Mouse (Mus musculus): ENCODE results near the gene Ncan.

Ncan gene

DNA sequence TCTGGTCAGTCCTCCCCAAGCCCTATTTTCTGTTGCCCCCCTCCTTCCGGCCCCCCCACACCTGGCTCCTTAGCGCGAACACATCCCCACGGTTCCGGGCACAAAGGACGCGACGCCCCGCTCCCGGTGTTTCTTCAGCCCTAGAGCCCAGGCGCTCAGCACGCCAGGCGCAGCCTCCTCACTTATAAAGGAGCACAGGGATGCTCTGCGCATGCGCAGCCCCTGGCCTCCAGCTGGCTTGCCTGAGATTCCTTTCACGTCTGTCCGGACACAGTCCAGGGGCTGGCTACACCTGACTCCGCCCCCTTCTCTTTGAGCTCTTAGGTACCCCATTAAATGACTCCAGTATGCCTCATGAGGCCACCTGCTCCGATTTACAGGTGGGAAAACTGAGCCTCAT, at the start of gene Ncan:
Gene Ncan (minus strand): TSS at position 207 of the 400 bp plus-strand sequence.
- DNase-seq (ENCODE audit: low spot score in 2 of 2): peak; percentile 92 to 93

DNA sequence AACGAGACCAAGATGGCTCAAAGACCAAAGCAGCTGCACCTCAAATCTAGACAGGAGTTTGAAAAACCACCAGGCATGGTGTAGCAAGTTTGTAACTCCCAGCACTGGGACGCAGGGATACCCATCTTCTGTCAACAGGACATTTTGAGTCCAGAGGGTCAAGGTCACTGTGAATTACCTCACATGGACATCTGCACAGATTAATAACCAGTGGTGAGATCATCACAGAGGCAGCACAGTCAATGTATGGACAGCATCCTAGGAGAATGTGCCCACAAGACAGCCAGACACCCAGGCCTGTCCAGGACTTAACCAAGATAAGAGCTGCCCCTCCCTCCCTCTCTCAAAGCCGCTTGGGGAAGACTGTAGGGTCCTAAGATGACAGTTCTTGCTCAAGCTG, 49.4 kb upstream of the Ncan start:
- no peak for DNase-seq (ENCODE audit: low spot score in 2 of 2)

DNA sequence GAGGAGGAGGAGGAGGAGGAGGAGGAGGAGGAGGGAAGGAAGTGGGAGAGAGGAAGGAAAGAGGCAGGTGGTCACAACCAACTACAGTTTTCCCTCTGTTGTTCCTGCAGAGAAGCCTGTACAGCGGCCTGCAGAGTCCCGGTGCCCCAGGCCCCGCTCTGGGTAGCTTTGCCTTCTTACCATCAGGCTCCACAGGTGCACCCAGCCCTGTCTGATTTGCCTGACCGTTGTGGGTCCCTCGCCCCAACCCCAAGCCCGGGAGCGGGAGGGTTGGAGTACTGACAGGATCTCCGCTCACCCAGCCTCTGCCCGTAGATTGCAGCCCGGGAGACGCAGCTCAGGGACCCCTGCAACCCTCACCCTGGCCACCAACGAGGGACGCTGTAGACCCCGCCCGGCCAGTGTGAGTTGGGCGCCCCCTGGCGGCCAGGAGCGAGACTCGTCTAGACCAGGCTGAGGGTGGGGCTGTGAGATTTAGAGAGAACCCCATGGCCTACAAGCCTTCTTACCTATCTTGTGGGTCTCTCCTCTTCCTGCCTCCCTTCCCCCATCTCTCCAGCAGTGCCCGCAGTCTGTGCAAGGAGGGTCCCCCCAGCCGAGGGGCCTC, 45.9 kb upstream of the Ncan start:
- peak; percentile 43 to 49 for DNase-seq (ENCODE audit: low spot score in 2 of 2)

DNA sequence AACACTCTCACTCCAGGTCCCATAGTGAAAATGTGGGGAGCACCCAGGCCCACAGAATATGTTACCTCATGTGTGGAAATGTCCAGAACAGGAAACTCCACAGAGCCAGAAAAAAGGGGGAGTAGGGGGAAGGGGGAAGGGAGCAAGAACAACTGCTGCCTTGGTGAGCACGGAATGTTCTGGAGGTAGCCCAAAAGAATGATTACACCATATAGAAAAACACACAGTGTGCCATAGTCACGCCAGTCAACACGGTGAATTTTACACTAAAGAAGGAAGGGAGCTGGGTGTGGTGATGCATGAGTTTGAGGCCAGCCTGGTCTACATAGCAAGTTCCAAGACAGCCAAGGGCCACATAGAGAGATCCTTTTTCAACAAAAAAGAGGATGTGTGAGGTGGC, 42.6 kb upstream of the Ncan start:
- DNase-seq (ENCODE audit: low spot score in 2 of 2): no peak

DNA sequence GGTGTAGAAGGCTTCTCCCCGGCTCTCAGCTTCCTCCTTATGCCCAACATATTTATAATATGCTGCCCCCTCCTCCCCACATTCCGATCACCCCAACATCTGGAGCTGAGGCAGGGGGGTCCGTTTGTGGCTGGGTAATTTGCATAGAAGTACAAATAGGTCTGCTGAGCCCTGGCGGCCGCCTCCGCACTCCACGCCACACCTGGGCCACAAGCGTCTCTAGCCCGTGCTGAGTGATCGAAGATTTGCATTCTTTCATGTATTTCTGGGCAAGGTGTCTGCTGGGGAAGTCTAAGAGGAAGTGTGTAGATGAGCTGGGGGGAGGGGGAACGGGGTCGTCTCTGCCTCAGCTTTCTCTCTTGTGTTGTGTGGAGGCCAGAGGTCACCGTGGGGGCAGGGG, 39.3 kb upstream of the Ncan start:
- no peak for DNase-seq (ENCODE audit: low spot score in 2 of 2)

DNA sequence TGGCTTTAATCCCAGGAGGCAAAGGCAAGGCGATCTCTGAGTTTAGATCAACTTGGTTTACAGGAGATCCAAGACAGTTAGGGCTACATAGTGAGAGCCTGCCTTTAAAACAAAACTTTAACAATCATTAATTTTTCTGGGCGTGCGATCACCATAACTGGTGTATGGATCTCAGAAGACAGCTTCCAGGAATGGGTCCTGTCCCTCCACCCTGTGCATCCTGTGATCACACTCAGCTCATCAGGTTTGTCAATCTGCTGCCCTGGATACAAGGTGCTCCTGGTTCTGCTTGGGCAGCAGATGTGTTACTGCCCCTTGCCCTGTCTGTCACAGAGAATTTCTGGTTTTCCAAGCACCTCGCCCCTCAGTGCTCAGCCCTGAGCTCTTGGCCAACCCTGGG, 38.5 kb upstream of the Ncan start:
- no peak for DNase-seq (ENCODE audit: low spot score in 2 of 2)

DNA sequence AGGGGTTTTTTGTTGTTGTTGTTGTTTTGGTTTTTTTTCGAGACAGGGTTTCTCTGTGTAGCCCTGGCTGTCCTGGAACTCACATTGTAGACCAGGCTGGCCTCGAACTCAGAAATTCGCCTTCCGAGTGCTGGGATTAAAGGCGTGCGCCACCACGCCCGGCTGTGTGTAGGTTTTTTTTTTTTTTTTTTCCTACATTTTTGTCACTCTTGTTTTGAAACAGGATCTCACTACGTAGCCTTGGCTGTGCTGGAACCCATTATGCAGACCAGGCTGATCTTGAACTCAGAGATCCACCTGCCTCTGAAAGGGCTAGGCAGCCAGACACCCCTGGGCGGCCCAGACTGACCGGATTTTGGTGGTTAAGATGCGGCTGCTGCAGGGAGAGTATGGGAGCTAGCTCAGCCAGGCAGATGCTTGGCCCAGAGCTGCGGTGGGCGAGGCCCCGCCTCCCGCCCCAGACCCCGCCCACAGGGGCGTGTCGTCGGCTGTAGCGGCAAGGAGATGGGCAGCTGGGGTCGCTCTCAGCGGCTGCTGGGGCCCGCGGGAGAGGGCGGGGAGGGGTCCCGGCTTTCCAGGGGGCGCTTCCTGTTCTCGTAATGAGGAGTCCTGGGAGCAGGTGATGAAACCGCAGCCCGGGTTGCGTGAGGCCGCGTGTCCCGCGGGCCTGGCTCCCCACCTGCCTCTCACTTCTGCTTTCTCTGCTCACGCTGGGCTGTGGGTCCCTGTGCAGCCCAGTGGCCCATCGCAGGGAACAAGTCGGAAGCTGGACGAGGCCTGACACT, 37.6 kb upstream of the Ncan start:
- DNase-seq (ENCODE audit: low spot score in 2 of 2): peak; percentile 52 to 63

DNA sequence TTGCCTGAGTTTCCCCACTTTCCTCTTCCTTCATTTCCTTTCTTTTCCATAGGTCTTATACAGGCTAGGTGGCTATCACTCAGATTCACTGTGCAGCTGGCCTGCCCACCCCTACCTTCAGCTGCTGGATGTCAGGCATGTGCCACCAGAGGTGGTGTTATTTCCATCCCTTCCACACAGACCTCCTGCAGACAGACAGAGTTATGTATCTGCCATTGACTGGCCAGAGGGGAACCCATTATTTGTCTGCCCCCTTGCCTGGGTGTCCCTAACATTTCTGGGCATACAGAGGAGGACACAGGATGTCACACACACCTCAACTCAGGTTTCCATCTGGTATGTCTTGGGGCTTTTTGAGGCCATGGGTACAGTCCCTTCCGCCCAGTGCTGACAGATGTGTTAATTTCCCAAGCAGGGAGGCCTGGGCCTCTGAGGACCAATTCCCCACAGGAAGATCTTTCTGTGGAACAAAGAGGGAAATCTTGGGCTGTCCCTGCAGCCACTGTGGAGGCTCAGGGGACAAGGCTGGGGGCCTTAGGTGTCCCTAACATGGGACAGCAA, 36.6 kb upstream of the Ncan start:
- no peak for DNase-seq (ENCODE audit: low spot score in 2 of 2)

DNA sequence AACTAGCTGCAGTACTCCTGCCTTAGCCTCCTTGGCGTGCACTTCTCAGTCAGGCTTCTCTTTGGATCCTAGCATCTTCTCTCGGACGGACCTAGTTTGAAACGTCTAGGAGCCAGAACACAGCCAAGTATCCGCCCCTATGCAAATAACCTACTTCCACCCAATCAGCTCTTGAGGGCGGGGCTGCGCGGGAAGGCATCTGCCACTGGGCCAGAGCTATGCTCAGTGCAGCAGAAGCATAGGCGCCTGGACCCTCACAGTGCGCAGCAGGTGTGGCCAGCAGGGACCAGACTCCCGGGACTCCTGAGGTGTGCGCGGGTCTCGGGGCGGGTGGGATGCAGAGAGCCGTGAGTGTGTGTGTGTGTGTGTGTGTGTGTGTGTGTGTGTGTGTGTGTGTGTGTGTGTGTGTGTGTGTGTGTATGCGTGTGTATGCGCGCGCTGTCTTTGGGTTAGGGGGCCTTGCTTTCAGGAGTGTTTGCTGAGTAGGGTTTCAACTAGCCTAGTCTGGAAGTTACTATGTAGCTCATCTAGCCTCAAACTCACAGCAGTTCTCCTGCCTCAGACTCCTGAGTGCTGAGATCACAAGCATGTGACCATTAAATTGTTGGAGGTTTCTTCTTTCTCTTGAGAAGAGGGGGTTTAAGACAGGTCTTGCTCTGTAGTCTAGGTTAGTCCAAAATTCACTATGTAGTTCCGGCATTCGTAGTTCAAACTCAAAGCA, 32.0 kb upstream of the Ncan start:
- peak; percentile 30 to 42 for DNase-seq (ENCODE audit: low spot score in 2 of 2)

DNA sequence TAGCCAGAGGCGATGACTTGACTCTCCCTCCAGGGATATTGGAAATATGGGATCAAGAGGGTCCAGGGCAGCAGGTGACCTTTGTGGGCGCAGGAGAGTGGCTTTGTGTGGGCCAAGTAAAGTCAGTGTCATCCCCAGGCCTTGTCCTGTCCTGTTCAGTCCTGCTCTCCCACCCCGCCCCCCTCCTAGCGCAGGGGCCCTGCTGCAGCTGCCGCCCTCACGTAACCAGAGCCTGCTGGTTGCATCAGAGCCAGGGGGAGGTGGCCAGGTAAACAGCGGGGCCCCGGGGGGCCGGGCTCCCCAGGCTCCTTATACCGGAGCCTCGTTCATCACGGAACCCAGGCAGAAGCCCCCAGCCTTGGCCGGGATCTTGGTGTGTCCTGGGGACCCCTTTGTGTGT, 29.5 kb upstream of the Ncan start:
- no peak for DNase-seq (ENCODE audit: low spot score in 2 of 2)

DNA sequence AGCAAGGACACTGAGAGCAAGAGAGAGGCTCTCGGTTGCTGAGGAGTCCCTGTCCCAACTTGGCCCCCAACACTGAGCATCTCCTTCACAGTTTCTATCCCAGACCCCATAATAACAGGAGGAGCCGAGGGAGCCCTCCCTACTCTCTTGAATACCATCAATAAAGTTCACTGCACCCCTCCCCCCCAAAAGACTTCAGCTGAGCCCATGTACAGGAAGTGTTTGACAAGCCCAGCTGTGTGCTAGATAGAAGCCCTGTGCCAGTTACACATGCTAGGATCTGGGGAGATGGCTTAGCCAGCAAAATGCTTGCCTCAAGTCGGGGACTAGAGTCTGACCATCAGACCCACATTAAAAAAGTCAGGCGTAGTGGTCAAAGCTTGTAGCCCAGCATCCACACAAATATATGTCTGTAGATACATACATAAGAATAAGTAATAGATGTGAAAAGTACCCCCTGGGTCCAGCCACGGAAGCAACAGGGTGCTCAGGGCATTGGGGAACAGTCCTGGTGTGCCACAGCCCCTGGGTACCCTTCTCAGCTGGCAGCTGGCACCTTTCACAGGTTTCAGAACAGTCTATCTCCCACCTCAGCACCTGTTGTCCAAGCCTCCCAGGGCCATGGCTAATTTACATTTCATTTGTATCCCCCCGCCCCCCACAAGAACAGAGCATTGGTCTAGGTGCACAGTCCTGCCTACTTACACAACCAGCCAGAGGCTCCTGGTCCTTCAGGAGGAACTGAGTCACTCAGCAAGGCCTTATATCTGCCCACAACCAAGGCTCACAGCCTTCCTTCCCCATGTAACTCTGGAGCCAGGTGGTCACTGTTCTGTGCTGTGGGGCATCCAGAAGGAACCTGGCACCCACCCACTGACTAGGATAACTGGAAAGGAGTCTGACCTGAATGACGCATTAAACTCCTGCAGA, 27.3 kb upstream of the Ncan start:
- no peak for DNase-seq (ENCODE audit: low spot score in 2 of 2)

DNA sequence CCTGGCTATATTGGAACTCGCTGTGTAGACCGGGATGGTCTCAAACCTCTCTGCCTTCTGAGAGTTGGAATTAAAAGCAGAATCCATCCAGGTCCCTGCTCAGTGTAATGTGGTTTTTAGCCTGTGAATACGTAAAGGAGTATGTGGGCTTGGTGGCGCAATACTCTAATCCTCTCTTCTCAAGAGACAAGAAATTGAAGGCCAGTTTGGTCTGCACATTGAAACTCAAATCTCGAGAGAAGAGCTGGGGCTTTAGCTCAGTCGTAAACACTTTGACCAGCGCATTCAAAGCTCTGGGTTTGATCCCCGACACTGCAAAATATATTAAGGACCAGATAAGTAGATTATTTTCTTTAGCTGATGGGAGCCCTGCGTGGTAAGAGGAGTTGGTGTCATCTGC, 19.3 kb upstream of the Ncan start:
- no peak for DNase-seq (ENCODE audit: low spot score in 2 of 2)

DNA sequence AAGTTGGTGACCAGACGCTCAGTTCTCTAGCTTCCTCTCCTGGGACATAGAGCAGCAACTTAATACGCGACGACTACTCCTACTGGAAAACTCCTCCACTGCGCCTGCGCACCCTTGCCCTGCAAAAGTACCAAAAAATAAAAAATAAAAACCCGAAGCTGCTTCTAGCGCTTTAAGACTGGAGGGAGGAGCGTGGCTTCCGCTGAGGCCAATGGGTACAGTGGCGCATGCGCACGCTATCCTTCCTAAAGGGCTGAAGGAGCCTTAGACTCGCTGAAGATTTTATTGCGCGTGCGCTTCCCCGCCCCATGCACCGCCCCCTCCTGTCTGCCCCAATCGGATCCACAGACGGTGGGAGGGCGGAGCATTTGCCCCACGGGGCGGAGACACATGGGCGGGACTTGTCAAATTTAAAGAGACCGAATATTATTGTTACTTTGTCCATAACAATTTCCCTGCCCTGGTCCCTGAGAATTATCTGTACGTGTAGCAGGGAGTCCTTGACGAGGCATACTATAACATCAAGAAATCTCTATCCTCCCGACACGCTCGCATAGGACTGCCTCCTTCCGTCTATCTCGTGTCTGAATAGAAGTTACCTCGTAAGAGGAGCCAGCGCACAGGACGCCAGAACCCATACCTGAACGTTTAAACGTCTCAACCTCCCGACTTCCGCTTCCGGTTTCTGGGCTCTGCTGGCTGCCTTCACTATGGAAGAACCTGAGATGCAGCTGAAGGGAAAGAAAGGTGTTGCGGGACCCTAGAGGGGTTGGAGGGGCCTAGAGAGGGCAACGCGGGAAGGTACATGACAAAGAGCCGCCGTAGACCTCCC, 18.6 kb upstream of the Ncan start, which contains the start of the genes Rfxank, Borcs8 and Mef2b:
Gene Rfxank (minus strand): TSS at position 129 of the 832 bp plus-strand sequence.
Gene Borcs8 (plus strand): TSS at position 474 of the 832 bp plus-strand sequence.
Gene Mef2b (plus strand): TSS at position 686 of the 832 bp plus-strand sequence.
- peak; percentile 98 for DNase-seq (ENCODE audit: low spot score in 2 of 2)

DNA sequence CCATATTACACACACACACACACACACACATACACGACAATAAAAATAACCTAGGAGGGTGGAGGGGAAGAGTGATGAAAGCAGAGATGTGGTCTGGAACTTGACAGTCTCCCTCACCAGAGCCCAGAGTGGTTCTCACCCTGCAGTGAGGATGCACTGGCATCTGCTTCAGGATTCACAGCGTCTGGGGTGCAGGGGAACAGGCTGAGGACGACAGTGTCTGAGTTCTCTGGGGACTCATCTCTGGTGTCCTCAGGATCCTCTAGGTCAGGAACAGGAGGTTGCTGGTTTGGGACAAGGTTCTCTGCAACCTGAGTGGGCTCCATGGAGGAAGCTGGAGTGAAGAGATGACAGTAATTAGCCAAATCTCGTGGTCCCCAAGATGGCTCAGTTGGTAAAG, 17.2 kb upstream of the Ncan start:
- no peak for DNase-seq (ENCODE audit: low spot score in 2 of 2)

DNA sequence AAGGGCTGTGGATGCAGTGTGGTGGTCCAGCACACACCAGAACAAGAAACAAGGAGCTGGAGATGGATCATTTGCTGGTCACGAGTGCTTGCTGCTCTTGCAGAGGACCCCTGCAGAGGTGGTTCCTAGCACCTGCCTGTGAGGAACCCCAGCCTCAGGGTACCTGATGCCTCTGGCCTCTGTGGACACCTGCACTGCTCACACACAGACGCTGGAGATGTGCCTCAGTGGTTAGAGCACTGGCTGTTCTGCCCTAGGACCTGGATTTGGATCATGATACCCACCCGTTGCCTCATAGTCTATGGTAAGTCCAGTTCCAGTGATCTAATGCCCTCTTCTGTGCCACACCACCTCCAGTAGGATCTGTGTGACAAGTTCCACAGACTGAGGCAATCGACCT, 15.9 kb upstream of the Ncan start:
- DNase-seq (ENCODE audit: low spot score in 2 of 2): no peak

DNA sequence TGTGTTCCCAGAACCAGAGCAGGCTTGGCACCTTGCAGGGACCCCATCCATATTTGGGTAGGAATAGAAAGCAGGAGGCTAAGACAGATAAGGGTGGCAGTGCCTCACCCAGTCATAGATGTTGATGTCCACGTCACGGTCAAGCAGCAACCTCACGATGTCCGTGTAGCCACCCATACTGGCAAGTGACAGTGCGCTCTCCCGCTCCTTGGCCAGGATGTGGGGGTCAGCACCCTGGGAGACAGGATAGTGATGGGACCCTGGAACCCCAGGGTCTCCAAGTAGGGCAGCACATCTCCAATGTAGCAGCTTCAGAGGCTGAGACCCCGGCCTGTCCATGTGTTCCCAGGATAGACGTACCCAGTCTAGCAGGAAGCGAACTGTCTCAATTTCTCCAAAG, 14.3 kb upstream of the Ncan start:
- no peak for DNase-seq (ENCODE audit: low spot score in 2 of 2)

DNA sequence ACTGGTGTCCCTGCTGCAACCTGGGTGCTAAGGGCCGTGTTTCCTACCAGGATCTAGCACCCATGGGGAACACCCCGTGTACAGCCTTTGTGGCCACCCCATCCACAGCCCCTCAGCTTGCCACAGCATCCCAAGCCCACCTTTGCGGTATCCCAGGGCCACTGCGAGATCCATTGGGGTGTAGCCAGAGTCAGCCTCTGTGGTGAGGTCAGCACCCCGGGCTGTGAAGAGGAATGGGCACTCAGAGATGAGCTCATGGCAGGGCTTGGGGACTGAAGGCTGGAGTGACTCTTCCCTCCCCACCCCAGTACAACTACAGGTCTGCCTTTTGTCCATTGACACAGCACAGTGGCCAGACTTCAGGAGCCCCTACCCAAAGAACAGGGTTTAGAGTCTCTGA, 13.4 kb upstream of the Ncan start:
- DNase-seq (ENCODE audit: low spot score in 2 of 2): no peak

DNA sequence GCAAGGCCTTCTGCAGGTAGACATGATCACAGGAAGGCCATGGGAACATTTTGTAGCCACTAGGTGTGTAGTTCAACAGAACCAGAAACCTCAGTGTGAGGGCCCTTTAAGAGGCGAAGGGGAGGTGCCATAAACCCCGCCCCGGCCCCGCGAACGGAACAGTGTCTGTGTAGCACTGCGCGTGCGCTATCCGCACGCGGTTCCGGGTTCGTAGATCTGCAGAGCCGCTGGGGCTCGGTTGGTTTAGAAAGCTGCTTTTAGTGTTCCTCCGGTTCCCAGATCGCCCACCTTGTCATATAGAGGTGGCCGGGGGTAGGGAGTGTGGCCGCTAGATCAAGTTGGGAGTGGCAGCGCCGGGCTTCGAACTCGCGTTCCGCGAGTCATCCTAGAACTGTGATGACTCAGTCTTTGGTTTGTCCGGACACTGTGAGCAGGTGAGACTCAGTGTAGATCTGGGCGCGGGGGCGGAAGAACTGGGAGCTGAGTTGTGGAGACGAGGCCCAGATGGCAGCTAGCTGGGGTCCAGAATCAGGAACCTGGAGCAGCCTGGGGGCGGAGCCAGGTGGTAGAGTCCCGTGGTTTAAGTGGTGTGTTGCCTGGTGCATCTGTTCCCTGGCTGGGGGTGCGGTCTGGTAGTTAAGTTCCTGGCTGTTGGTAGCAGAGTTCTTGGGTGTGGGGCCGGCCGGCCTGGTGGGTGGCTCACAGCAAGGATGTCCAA, 10.7 kb upstream of the Ncan start, which contains the start of gene Nr2c2ap:
Gene Nr2c2ap (plus strand): TSS at position 168 of the 718 bp plus-strand sequence.
- DNase-seq (ENCODE audit: low spot score in 2 of 2): peak; percentile 76 to 79

DNA sequence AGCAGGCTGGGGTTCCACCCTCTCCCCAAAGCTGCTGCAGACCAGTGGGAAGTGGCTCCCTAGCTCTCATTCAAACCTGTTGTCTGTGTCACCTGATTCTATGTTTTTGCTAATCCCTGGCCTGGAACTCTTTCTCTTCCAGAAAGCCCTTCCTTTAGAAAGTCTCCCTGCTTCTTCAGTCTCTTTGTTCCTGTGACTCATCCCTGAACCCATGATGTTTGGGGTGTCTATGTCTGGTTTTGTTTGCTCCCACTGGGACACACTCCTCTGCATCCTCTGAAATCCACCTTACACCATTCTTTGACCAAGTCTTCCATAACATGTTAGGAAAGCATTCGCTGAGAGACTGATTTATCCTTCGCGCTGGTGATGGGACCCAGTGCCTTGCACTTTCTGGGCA, 9.4 kb upstream of the Ncan start:
- no peak for DNase-seq (ENCODE audit: low spot score in 2 of 2)

Data from frontal cortex, postnatal 36 days (tissue).